Mouse (Mus musculus) liver, embryonic 12.5 days (tissue): ENCODE measurements around the gene Elp4. TPM values are rescaled to one million over a fixed set of nuclear protein-coding genes. Genes with fewer than 3 reads are reported as not detected.

Source experiments
- ATAC-seq: fragments of 200-750 bp; cut with Nextera tagmentation; 2 replicates; pipeline ENCODE4 v1.8.0; 2017; ENCODE audit warnings: moderate number of reproducible peaks, mild to moderate bottlenecking, moderate library complexity
- H3K27ac ChIP-seq: fragments of 300-500 bp; sonication (generic); 2 replicates; pipeline ENCODE4 v1.5.1; 2016; ENCODE audit warnings: mild to moderate bottlenecking
- H3K27me3 ChIP-seq: fragments of 300-500 bp; sonication (generic); replicated peaks from 2 replicates; pipeline ENCODE4 v1.6.1; 2016; ENCODE audit warnings: mild to moderate bottlenecking, moderate library complexity
- H3K36me3 ChIP-seq: fragments of 300-500 bp; sonication (generic); 2 replicates; pipeline ENCODE4 v1.6.1; 2016; ENCODE audit warnings: mild to moderate bottlenecking, moderate library complexity
- H3K4me1 ChIP-seq: fragments of 300-500 bp; sonication (generic); 2 replicates; pipeline ENCODE4 v1.6.1; 2016
- H3K4me2 ChIP-seq: fragments of 300-500 bp; sonication (generic); 2 replicates; pipeline ENCODE4 v1.6.1; 2016; ENCODE audit warnings: mild to moderate bottlenecking, moderate library complexity
- H3K4me3 ChIP-seq: fragments of 300-500 bp; sonication (generic); 2 replicates; pipeline ENCODE4 v1.5.1; 2016; ENCODE audit warnings: mild to moderate bottlenecking, moderate library complexity
- H3K9ac ChIP-seq: fragments of 300-500 bp; sonication (generic); 2 replicates; pipeline ENCODE4 v1.6.1; 2016; ENCODE audit warnings: mild to moderate bottlenecking, moderate library complexity
- H3K9me3 ChIP-seq: fragments of 300-500 bp; sonication (generic); replicated peaks from 2 replicates; pipeline ENCODE4 v1.6.1; 2016; ENCODE audit warnings: mild to moderate bottlenecking, moderate library complexity
- WGBS: fragments of 180-500 bp; shearing (Covaris S2); methylation state at CpG from one replicate; pipeline ENCODE4 v1.1.7; 2016; ENCODE audit not compliant: insufficient replicate concordance; 5-methylcytosine and 5-hydroxymethylcytosine counted together
- polyA plus RNA-seq: library from polyadenylated mRNA; unstranded; fragments of >200 nt; fragmentation: Nextera tagmentation; extraction: Ambion mirVana; gene quantifications from 2 replicates; pipeline ENCODE4 v1.2.1, GENCODE M21; 2016

Gene Elp4
- polyA plus RNA-seq, 1 experiment from 2014 or later, result 24.8 TPM

- Histone ChIP-seq H3K36me3 (no peaks in the 10 kb centered on the region), H3K27me3 (peaks cover 97% of the 10 kb centered on the region), H3K4me1 (peaks cover 9% of the 10 kb centered on the region), H3K9ac (no peak overlapping the region), H3K4me2 (no peak overlapping the region), H3K4me3 (no peak overlapping the region), H3K9me3 (no peaks in the 10 kb centered on the region), H3K27ac (no peak overlapping the region)
- WGBS, result 4% methylated on average over 36 of the region's 36 CpGs
- no peak for ATAC-seq
These were observed 217.7 kb downstream of the Elp4 start for GRCm38 (mm10) chr2:105686363-105687316.

GRCm38 (mm10) chr2:105685651-105686050 lies 218.7 kb downstream of the Elp4 start:
- Histone ChIP-seq H3K27me3 (peaks cover 97% of the 10 kb centered on the region), H3K36me3 (no peaks in the 10 kb centered on the region), H3K4me2 (no peak overlapping the region), H3K9me3 (no peaks in the 10 kb centered on the region), H3K4me1 (peaks cover 9% of the 10 kb centered on the region), H3K27ac (no peak overlapping the region), H3K9ac (no peak overlapping the region), H3K4me3 (no peak overlapping the region)
- no peak for ATAC-seq
- WGBS, result 4% methylated on average over 11 of the region's 11 CpGs

GRCm38 (mm10) chr2:105684991-105685650 lies 219.2 kb downstream of the Elp4 start:
- Histone ChIP-seq H3K27me3 (peaks cover 97% of the 10 kb centered on the region), H3K36me3 (no peaks in the 10 kb centered on the region), H3K9ac (no peak overlapping the region), H3K9me3 (no peaks in the 10 kb centered on the region), H3K4me1 (peaks cover 9% of the 10 kb centered on the region), H3K4me2 (no peak overlapping the region), H3K27ac (no peak overlapping the region), H3K4me3 (no peak overlapping the region)
- 8% methylated on average over 11 of the region's 11 CpGs for WGBS
- ATAC-seq, result no peak

GRCm38 (mm10) chr2:105683771-105684410 lies 220.5 kb downstream of the Elp4 start:
- no peak overlapping the region for H3K9ac ChIP-seq
- H3K9me3 ChIP-seq, result no peaks in the 10 kb centered on the region
- H3K4me2 ChIP-seq, result no peak overlapping the region
- peaks cover 9% of the 10 kb centered on the region for H3K4me1 ChIP-seq
- peaks cover 97% of the 10 kb centered on the region for H3K27me3 ChIP-seq
- no peak overlapping the region for H3K27ac ChIP-seq
- no peaks in the 10 kb centered on the region for H3K36me3 ChIP-seq
- H3K4me3 ChIP-seq, result no peak overlapping the region
- 2% methylated on average over 22 of the region's 22 CpGs for WGBS
- no peak for ATAC-seq

GRCm38 (mm10) chr2:105682634-105683351 lies 221.6 kb downstream of the Elp4 start:
- no peak for ATAC-seq
- Histone ChIP-seq H3K4me1 (peaks cover 9% of the 10 kb centered on the region; the same call in 1 of the 2 replicates), H3K27me3 (peaks cover 97% of the 10 kb centered on the region), H3K9ac (no peak overlapping the region), H3K9me3 (no peaks in the 10 kb centered on the region), H3K36me3 (no peaks in the 10 kb centered on the region), H3K27ac (no peak overlapping the region), H3K4me3 (0 out of 2 replicates have a peak overlapping the region, but pooled peaks have one; percentile 17), H3K4me2 (peak overlapping the region; percentile 37; the same call in 1 of the 2 replicates)
- WGBS, result under 1% methylated on average over 21 of the region's 21 CpGs

GRCm38 (mm10) chr2:105682011-105682501 lies 222.3 kb downstream of the Elp4 start:
- peak overlapping the region; percentile 17; the same call in 1 of the 2 replicates for H3K4me3 ChIP-seq
- H3K27ac ChIP-seq, result no peak overlapping the region
- no peaks in the 10 kb centered on the region for H3K36me3 ChIP-seq
- H3K4me2 ChIP-seq, result peak overlapping the region; percentile 37
- ATAC-seq, result no peak
- peaks cover 97% of the 10 kb centered on the region for H3K27me3 ChIP-seq
- under 1% methylated on average over 23 of the region's 23 CpGs for WGBS
- no peak overlapping the region for H3K9ac ChIP-seq
- H3K4me1 ChIP-seq, result peaks cover 9% of the 10 kb centered on the region; the same call in 1 of the 2 replicates
- no peaks in the 10 kb centered on the region for H3K9me3 ChIP-seq

- Histone ChIP-seq H3K9ac (no peak overlapping the region), H3K36me3 (no peaks in the 10 kb centered on the region), H3K9me3 (no peaks in the 10 kb centered on the region), H3K4me3 (no peak overlapping the region), H3K27me3 (peaks cover 97% of the 10 kb centered on the region), H3K27ac (no peak overlapping the region), H3K4me1 (peaks cover 12% of the 10 kb centered on the region), H3K4me2 (no peak overlapping the region)
- WGBS, result 4% methylated on average over 30 of the region's 30 CpGs
- no peak for ATAC-seq
These were observed 223.2 kb downstream of the Elp4 start for GRCm38 (mm10) chr2:105680999-105681710.

- Histone ChIP-seq H3K9ac (no peak overlapping the region), H3K4me3 (no peak overlapping the region), H3K4me1 (peaks cover 15% of the 10 kb centered on the region), H3K27ac (no peak overlapping the region), H3K4me2 (no peak overlapping the region), H3K9me3 (no peaks in the 10 kb centered on the region), H3K36me3 (no peaks in the 10 kb centered on the region), H3K27me3 (peaks cover 97% of the 10 kb centered on the region)
- WGBS, result 2% methylated on average over 24 of the region's 24 CpGs
- ATAC-seq, result no peak
These were observed 224.0 kb downstream of the Elp4 start for GRCm38 (mm10) chr2:105680146-105680998.

GRCm38 (mm10) chr2:105679331-105679730 lies 225.0 kb downstream of the Elp4 start:
- Histone ChIP-seq H3K9ac (no peak overlapping the region), H3K27ac (no peak overlapping the region), H3K27me3 (peaks cover 100% of the 10 kb centered on the region), H3K36me3 (no peaks in the 10 kb centered on the region), H3K4me2 (no peak overlapping the region), H3K9me3 (no peaks in the 10 kb centered on the region), H3K4me1 (peaks cover 25% of the 10 kb centered on the region), H3K4me3 (no peak overlapping the region)
- no peak for ATAC-seq
- WGBS, result 0% methylated on average over 2 of the region's 2 CpGs

GRCm38 (mm10) chr2:105678880-105679321 lies 225.5 kb downstream of the Elp4 start:
- H3K9ac ChIP-seq, result no peak overlapping the region
- ATAC-seq, result no peak
- no peak overlapping the region for H3K27ac ChIP-seq
- no peak overlapping the region for H3K4me3 ChIP-seq
- peaks cover 100% of the 10 kb centered on the region for H3K27me3 ChIP-seq
- H3K4me1 ChIP-seq, result peaks cover 30% of the 10 kb centered on the region
- H3K9me3 ChIP-seq, result no peaks in the 10 kb centered on the region
- no peaks in the 10 kb centered on the region for H3K36me3 ChIP-seq
- 3% methylated on average over 7 of the region's 7 CpGs for WGBS
- H3K4me2 ChIP-seq, result no peak overlapping the region
